Mouse (Mus musculus): Measurements from ENCODE around the gene Olfr1336. TPM values are rescaled to one million over a fixed set of nuclear protein-coding genes. Genes with fewer than 3 reads are reported as not detected.

The Olfr1336 gene
- not detected for polyA plus RNA-seq (2012; fragmentation: generic; extraction: Trizol)
- long read RNA-seq, experiment 1 = 0 reads
- long read RNA-seq, experiment 2 = 0 reads

DNA sequence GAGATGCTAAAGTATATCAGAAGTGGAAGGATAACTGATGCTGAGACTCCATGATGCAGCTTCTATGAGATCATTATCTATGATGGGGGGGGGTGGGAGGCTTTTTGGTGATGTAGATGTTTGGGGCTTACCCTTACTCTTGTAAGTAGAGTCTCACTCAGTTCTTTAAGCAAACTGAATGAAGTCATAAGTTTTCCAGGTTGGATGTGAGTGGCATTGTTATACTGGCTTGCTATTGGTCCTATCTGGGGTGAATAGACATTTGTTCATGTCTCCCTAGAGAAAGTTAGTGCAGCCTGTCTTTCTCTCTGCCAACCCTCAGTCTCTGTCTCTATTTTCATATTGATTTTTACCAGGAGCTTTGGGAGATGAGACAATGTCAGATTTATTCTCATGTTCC, at the start of gene Olfr1336:
Gene Olfr1336 (plus strand): TSS at position 301 of the 400 bp plus-strand sequence.
- H3ac ChIP-seq (ENCODE audit: control insufficient read depth, insufficient read length, low read depth) = no peak within 1 kb of the TSS
- no peaks in the 10 kb centered on the region for H3K79me3 ChIP-seq (ENCODE audit: low read depth)
- H3K27me3 ChIP-seq (ENCODE audit: control insufficient read depth, insufficient read depth, insufficient read length) = no peaks in the 10 kb centered on the region
- no peaks in the 10 kb centered on the region for H3K36me3 ChIP-seq (ENCODE audit: control insufficient read depth, insufficient read depth)
- TF ChIP-seq MYOG (IDR thresholded peaks at IDR 0.05; ENCODE audit: control insufficient read depth, extremely low read depth, insufficient read length) (no peak), USF1 (IDR thresholded peaks at IDR 0.05; ENCODE audit: low read depth) (no peak), MAX (IDR thresholded peaks at IDR 0.05) (no peak), MYOD1 (IDR thresholded peaks at IDR 0.05; ENCODE audit: control insufficient read depth, insufficient read length, low read depth) (no peak), FOSL1 (IDR thresholded peaks at IDR 0.05; ENCODE audit: insufficient read depth, low read length, poor library complexity, severe bottlenecking) (no peak), CEBPB (IDR thresholded peaks at IDR 0.05; ENCODE audit: low read depth) (no peak), CTCF (IDR thresholded peaks at IDR 0.05; ENCODE audit: control insufficient read depth, insufficient read depth, insufficient read length) (no peak)
- no peak within 1 kb of the TSS for H3K4me3 ChIP-seq (ENCODE audit: insufficient read depth, poor library complexity, severe bottlenecking)
- no peaks in the 10 kb centered on the region for H3K79me2 ChIP-seq (ENCODE audit: control insufficient read depth, insufficient read depth)

DNA sequence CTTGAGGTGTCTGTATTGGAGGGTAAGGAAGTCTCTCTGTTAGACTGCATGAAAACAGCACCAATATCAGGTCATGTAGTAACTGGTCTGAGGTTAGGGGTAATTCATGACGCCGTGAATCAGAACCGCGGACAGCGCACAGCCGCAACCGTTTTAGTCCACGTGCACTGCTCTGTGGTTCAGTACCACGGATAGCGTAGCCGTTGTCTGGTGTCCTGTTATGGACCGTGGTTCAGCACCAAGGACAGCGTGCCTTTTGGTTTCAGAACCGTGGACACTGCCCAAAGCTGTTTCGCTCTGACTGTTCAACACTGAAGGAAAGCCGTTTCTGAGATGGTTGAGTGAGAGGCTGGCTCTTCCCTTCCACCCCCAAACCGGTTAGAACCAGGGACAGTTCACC, 45.9 kb upstream of the Olfr1336 start, which contains the start of gene Gm20715:
Gene Gm20715 (plus strand): TSS at position 235 of the 400 bp plus-strand sequence.
- Histone ChIP-seq H3K79me2 (ENCODE audit: control insufficient read depth, insufficient read depth) (no peaks in the 10 kb centered on the region), H3K79me3 (ENCODE audit: low read depth) (no peaks in the 10 kb centered on the region), H3K4me3 (ENCODE audit: insufficient read depth, poor library complexity, severe bottlenecking) (no peak within 1 kb of the TSS), H3K27me3 (ENCODE audit: control insufficient read depth, insufficient read depth, insufficient read length) (no peaks in the 10 kb centered on the region), H3K36me3 (ENCODE audit: control insufficient read depth, insufficient read depth) (no peaks in the 10 kb centered on the region), H3ac (ENCODE audit: control insufficient read depth, insufficient read length, low read depth) (no peak within 1 kb of the TSS)
- TF ChIP-seq FOSL1 (IDR thresholded peaks at IDR 0.05; ENCODE audit: insufficient read depth, low read length, poor library complexity, severe bottlenecking) (no peak), CTCF (IDR thresholded peaks at IDR 0.05; ENCODE audit: control insufficient read depth, insufficient read depth, insufficient read length) (no peak), CEBPB (IDR thresholded peaks at IDR 0.05; ENCODE audit: low read depth) (no peak), MYOD1 (IDR thresholded peaks at IDR 0.05; ENCODE audit: control insufficient read depth, insufficient read length, low read depth) (peak; percentile 10), MYOG (IDR thresholded peaks at IDR 0.05; ENCODE audit: control insufficient read depth, extremely low read depth, insufficient read length) (no peak), USF1 (IDR thresholded peaks at IDR 0.05; ENCODE audit: low read depth) (peak; percentile 55), MAX (IDR thresholded peaks at IDR 0.05) (peak; percentile 100)

DNA sequence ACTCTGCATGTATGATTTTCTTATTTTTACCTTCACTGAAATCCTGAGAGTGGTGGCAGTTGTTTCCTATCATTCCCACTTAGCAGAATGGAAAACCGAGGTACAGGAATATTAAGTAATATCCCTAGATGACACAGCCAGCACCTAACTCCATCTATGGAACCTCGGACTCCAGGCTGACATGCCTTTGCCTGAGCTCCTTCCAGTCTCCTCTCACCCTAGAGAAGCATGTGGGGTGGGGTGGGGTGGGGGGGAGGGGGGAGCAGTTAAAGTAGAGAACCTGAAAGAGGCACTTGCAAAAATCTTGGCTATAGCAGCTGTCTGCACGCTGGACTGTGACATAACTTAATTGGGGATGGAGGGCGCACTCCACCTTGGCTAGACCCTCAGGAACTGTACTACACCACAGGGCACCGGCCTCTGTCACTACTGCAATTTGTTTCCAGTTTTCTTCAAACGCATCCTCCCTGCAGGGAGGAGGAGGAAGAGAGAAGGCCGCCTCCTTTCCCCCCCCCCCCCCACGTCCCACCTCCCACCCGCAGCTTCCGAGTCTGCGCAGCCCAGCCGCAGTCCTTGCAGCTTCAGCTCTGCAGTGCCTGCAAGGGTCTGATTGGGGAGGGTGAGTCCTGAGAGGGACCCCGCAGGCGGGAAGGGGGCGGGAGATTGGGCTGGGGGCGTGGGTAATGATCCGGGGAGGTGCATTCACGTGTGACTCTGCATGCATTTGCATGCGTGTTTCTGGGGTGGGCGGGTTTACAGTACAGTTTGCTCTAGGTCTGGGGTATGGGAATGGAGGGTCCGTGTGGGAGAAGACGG, 41.1 kb upstream of the Olfr1336 start:
- no peaks in the 10 kb centered on the region for H3K79me3 ChIP-seq (ENCODE audit: low read depth)
- H3K79me2 ChIP-seq (ENCODE audit: control insufficient read depth, insufficient read depth) = no peaks in the 10 kb centered on the region
- TF ChIP-seq MAX (IDR thresholded peaks at IDR 0.05) (no peak), MYOG (IDR thresholded peaks at IDR 0.05; ENCODE audit: control insufficient read depth, extremely low read depth, insufficient read length) (no peak), FOSL1 (IDR thresholded peaks at IDR 0.05; ENCODE audit: insufficient read depth, low read length, poor library complexity, severe bottlenecking) (no peak), CTCF (IDR thresholded peaks at IDR 0.05; ENCODE audit: control insufficient read depth, insufficient read depth, insufficient read length) (no peak), CEBPB (IDR thresholded peaks at IDR 0.05; ENCODE audit: low read depth) (no peak), MYOD1 (IDR thresholded peaks at IDR 0.05; ENCODE audit: control insufficient read depth, insufficient read length, low read depth) (no peak), USF1 (IDR thresholded peaks at IDR 0.05; ENCODE audit: low read depth) (no peak)
- no peaks in the 10 kb centered on the region for H3K27me3 ChIP-seq (ENCODE audit: control insufficient read depth, insufficient read depth, insufficient read length)
- H3ac ChIP-seq (ENCODE audit: control insufficient read depth, insufficient read length, low read depth) = no peak overlapping the region
- H3K36me3 ChIP-seq (ENCODE audit: control insufficient read depth, insufficient read depth) = no peaks in the 10 kb centered on the region
- H3K4me3 ChIP-seq (ENCODE audit: insufficient read depth, poor library complexity, severe bottlenecking) = no peak overlapping the region

DNA sequence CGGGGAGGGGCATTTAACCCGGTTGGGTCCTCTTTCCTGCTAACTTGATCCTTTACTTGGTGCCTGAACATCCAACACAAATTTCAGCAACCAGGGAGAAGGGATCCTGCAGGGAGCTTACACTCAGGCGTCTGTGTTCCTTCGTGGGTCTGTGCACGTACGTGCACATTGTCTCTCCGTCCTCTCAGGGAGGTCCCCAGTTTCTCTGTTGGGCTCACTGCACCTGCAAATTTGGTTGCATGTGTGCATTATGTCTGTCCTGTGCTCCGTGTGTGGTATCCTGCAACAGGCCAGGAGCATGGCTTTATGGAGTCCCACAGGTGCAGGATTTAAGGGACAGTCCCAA, 40.6 kb upstream of the Olfr1336 start:
- no peaks in the 10 kb centered on the region for H3K36me3 ChIP-seq (ENCODE audit: control insufficient read depth, insufficient read depth)
- H3K79me3 ChIP-seq (ENCODE audit: low read depth) = no peaks in the 10 kb centered on the region
- no peak overlapping the region for H3ac ChIP-seq (ENCODE audit: control insufficient read depth, insufficient read length, low read depth)
- TF ChIP-seq CEBPB (IDR thresholded peaks at IDR 0.05; ENCODE audit: low read depth) = no peak
- TF ChIP-seq USF1 (IDR thresholded peaks at IDR 0.05; ENCODE audit: low read depth) = no peak
- TF ChIP-seq MYOG (IDR thresholded peaks at IDR 0.05; ENCODE audit: control insufficient read depth, extremely low read depth, insufficient read length) = no peak
- no peak for TF ChIP-seq CTCF (IDR thresholded peaks at IDR 0.05; ENCODE audit: control insufficient read depth, insufficient read depth, insufficient read length)
- H3K4me3 ChIP-seq (ENCODE audit: insufficient read depth, poor library complexity, severe bottlenecking) = no peak overlapping the region
- H3K27me3 ChIP-seq (ENCODE audit: control insufficient read depth, insufficient read depth, insufficient read length) = no peaks in the 10 kb centered on the region
- no peaks in the 10 kb centered on the region for H3K79me2 ChIP-seq (ENCODE audit: control insufficient read depth, insufficient read depth)

DNA sequence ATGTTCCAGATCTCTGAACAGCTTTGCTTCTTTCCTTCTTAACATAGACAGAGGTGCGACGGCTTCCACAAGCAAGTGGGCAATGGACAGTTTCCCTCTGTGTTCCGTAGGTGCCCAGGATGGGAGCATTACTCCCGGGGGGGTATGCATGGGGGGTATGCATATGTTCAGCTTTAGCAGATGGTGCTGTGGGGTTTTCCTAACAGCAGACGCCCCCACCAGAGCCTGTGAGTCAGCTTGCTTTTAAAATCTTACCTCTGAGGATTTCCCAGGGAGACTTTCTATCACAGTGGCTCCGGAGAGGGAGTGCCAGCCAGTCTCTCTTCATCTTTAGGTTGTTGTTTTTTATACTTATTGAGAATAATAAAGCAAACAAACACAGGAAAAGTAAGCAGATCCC, 36.1 kb upstream of the Olfr1336 start:
- TF ChIP-seq FOSL1 (IDR thresholded peaks at IDR 0.05; ENCODE audit: insufficient read depth, low read length, poor library complexity, severe bottlenecking) (no peak), MAX (IDR thresholded peaks at IDR 0.05) (no peak), CEBPB (IDR thresholded peaks at IDR 0.05; ENCODE audit: low read depth) (no peak), MYOD1 (IDR thresholded peaks at IDR 0.05; ENCODE audit: control insufficient read depth, insufficient read length, low read depth) (no peak), MYOG (IDR thresholded peaks at IDR 0.05; ENCODE audit: control insufficient read depth, extremely low read depth, insufficient read length) (no peak), CTCF (IDR thresholded peaks at IDR 0.05; ENCODE audit: control insufficient read depth, insufficient read depth, insufficient read length) (no peak), USF1 (IDR thresholded peaks at IDR 0.05; ENCODE audit: low read depth) (no peak)
- Histone ChIP-seq H3K4me3 (ENCODE audit: insufficient read depth, poor library complexity, severe bottlenecking) (no peak overlapping the region), H3K27me3 (ENCODE audit: control insufficient read depth, insufficient read depth, insufficient read length) (no peaks in the 10 kb centered on the region), H3K79me2 (ENCODE audit: control insufficient read depth, insufficient read depth) (no peaks in the 10 kb centered on the region), H3ac (ENCODE audit: control insufficient read depth, insufficient read length, low read depth) (no peak overlapping the region), H3K79me3 (ENCODE audit: low read depth) (no peaks in the 10 kb centered on the region), H3K36me3 (ENCODE audit: control insufficient read depth, insufficient read depth) (no peaks in the 10 kb centered on the region)

Data from C2C12 (cell line).